Mouse (Mus musculus): ENCODE data around the gene Plpp4.

Plpp4 gene

DNA sequence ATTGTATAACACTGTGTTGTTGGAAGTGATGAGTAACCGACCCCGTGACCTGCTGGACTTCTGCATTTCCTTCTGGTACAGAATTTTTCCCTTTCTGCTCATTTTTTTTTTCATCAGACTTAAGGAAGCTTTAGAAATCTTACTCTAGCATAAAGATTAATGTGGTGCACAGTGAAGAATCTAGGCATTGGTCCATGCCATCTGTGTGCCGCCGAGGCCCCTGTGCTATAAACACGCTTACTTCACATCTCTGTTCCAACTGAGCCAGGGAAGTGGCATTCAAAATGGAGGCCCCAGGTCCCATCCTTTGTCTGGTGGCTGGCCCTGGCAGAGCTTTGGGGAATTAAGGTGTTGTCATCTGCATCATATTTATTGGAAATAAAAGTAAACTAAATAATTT lies 44.8 kb downstream of the Plpp4 start:
- in situ Hi-C loops (cut with MseI, MboI), result no loop called here

DNA sequence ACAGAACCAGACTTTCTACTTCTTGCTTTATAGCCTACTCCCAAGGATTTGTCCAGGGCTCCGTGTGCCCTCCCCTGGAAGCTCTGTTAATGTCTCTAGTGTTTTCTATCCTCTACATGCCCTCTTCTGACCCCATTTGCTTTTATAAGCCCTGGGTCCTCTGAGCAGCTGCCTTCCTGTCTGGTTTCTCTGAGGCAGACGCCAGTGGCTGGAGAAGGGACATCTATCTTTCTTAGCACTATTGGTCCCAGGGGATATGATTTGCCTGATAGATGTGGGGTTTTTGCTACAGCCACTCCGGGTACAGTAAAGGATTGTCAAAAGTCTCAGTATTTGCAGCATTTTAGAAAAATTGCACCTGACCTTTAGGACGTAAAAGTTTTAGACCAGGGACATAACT lies 46.5 kb downstream of the Plpp4 start:
- in situ Hi-C loops (cut with MseI, MboI), result no loop called here

DNA sequence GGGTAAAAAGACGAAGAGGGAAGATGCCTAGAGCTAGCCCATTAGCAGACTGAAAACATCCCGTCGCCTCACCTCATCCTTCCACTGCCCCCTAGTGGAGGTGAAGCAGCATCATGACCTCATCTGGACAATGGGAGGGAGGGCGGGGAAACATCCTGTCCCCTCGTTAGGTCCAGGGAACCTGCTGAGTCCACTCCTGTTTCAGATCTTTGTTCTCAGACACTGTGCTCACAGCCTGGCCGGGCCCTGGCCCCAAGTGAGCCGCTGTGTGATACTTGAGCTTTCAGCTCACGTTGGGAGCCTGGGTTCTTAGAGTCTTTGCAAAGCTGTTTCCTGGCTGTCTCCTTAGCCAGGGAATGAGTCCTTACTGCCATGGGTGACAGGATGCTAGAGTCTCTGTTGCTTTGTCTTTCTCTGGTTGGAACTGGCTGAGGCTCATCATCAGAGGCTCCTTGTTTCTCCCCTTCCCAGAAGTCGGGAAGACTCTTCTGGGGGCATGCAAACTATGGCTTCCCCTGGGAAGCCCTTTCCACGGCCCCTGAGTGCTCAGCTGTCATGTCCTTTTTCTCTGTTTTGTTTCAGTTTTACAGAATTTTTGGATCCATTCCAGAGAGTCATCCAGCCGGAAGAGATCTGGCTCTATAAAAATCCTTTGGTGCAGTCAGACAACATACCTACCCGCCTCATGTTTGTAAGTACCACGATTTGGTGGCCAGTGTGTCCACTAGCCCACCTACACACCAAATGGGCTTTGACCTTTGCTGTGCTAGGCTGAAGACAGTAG lies 50.4 kb downstream of the Plpp4 start:
- in situ Hi-C loops (cut with MseI, MboI), result no loop called here

- in situ Hi-C loops (cut with MseI, MboI), result no loop called here
Observed at GRCm38 (mm10) chr7:129308661-129309060, 51.8 kb downstream of the Plpp4 start.

- in situ Hi-C loops (cut with MseI, MboI), result no loop called here
Observed at GRCm38 (mm10) chr7:129312521-129312920, 55.7 kb downstream of the Plpp4 start.

GRCm38 (mm10) chr7:129313969-129314368 lies 57.1 kb downstream of the Plpp4 start:
- in situ Hi-C loops (cut with MseI, MboI), result no loop called here

DNA sequence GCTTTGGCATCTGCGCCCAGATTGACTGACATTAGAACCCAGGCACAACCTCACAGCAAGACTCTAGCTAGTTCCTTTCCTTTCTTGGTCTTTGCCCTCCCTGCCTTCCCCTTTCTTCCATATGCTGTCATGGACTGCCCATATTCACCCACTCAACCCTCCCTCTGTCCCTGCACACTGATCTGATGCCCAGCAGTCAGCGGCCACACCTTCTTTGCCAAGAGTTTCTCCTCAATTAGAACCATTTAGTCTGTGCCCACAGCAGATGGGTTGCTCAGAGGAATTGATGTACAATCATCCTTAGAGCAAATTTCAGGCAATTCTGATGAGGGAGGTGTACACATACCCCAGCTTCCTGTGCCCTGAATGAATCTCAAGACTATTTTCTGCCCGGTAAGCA lies 83.3 kb downstream of the Plpp4 start:
- in situ Hi-C loops (cut with MseI, MboI), result no loop called here

DNA sequence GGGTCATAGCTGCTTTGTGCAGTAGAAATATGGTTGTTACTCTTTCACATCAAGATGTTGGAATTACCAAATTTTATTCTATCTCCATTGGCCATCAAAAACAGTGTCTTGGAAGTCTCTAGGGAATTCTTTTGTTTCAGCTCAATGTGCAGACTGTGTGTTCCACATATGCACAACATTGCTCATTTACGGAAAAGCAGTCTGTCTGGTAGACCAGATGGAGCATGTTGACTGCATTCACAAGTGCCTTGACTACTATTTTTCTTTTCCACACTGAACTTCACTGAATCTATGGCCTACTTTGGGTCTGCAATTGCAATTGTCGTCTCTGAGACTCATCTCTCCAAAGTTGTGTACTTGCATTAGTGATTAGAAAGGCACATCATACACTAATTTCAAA lies 98.7 kb downstream of the Plpp4 start:
- in situ Hi-C loops (cut with MseI, MboI), result no loop called here

GRCm38 (mm10) chr7:129375306-129375705 lies 118.5 kb downstream of the Plpp4 start:
- in situ Hi-C loops (cut with MseI, MboI), result no loop called here

DNA sequence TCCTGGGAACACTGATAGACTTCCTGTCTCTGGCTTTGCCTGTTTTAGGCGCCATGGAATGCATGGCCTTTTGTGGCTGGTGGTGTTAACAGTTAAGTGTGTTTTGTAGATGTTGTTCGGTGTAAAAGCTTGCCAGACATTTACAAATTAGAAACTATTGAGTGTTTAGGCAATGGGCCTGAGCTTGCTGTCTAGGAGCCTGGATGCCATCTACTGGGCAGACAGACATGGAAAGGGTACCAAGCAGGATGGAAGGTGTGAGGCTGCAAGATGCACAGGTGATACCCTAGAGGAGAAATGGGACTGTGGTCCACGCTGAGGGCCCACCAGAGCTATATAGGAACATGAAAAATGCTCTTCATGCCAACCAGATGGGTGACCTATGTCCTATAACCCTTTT lies 128.3 kb downstream of the Plpp4 start:
- in situ Hi-C loops (cut with MseI, MboI), result no loop called here

GRCm38 (mm10) chr7:129392835-129393489 lies 136.1 kb downstream of the Plpp4 start:
- in situ Hi-C loops (cut with MseI, MboI), result no loop called here

- in situ Hi-C loops (cut with MseI, MboI), result no loop called here
Observed at GRCm38 (mm10) chr7:129396561-129396960, 139.7 kb downstream of the Plpp4 start.

DNA sequence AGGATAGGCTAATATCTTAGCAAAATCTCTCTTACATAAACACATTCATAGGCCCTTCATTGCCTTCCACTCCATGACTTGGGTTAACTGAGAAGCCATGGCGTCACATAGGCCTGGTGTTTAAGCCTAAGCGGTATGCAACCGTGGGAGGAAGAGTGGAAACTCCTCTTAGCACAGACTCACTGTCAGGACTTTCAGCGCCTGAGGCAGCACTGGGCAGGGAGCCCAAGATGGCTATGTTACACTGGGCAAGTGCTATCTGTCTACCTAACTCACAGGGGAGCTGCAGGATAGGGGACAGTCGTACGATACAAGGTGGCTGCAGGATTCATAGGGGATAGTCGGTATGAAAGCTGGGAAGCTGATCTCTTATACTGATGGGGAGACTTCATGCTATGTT lies 142.2 kb downstream of the Plpp4 start:
- in situ Hi-C loops (cut with MseI, MboI), result no loop called here

GRCm38 (mm10) chr7:129402695-129403364 lies 146.0 kb downstream of the Plpp4 start:
- in situ Hi-C loops (cut with MseI, MboI), result no loop called here

GRCm38 (mm10) chr7:129406069-129406468 lies 149.2 kb downstream of the Plpp4 start:
- in situ Hi-C loops (cut with MseI, MboI), result no loop called here

DNA sequence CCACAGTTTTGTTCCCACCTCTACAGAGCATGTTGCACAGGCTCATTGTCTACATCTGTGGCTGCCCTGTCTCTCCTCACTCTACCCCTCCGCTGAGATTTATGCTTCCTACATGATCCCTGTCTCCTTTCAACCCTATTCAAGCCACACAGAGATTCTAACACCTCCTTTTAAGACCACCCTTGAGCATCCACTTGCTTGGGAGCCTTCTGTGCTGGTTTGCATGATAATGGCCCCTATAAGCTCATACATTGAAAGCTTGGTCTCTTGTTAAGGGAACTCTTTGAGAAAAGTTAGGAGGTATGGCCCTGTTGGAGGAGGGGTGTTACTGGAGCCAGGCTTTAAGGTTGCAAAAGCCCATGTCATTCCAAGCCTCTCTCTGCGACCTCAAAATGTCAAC lies 155.9 kb downstream of the Plpp4 start:
- in situ Hi-C loops (cut with MseI, MboI), result no loop called here

- in situ Hi-C loops (cut with MseI, MboI), result no loop called here
Observed at GRCm38 (mm10) chr7:129415179-129415578, 158.3 kb downstream of the Plpp4 start.

DNA sequence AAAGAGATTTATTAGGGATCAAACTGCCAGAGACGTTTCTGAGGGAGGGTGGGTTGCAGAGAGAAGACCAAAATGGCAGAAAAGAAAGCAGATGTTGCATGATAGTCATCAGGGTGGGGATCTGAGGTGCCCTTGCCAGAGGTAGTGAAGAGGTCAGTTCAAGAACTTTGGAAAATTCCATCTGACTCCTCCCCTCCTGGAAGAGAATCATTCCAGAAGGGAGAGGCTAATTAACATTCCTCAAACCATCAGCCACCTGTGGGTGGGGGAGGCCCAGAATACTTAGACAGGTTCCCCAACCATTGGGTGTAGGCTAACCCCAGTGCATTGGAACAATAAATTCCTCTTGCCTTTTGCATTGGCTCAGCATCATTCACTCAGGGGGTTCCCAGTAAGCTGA lies 164.3 kb downstream of the Plpp4 start:
- in situ Hi-C loops (cut with MseI, MboI), result no loop called here

DNA sequence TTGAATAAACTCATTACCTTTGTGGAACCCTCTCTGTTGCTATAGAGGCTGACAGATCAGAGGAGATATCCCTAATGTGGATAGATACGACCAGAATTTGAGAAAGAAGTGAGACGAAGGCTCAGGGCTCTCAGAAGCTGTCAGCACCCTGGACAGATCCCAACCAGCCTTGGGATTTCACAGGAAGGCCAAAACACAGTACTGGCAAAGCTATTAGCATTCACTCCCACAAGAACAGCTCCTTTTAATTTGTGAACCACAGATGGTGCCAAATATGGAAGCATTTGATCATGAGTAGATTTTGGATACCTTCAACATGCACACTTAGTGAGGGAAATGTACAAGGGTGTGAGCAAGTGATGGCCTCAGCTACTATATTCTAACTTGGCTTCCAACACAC lies 168.7 kb downstream of the Plpp4 start:
- in situ Hi-C loops (cut with MseI, MboI), result no loop called here

GRCm38 (mm10) chr7:129428794-129429193 lies 172.0 kb downstream of the Plpp4 start:
- in situ Hi-C loops (cut with MseI, MboI), result no loop called here

GRCm38 (mm10) chr7:129429903-129430302 lies 173.1 kb downstream of the Plpp4 start:
- in situ Hi-C loops (cut with MseI, MboI), result no loop called here

Data from mouse trophoblast stem cell (cell line).